Mouse (Mus musculus): ENCODE measurements around the gene Cacna1d. TPM values are rescaled to one million over a fixed set of nuclear protein-coding genes. Genes with fewer than 3 reads are reported as not detected.

Cacna1d gene
- total and polyA plus RNA-seq, 2 experiments from 2014 or later = 8.9 to 44.3 TPM

DNA sequence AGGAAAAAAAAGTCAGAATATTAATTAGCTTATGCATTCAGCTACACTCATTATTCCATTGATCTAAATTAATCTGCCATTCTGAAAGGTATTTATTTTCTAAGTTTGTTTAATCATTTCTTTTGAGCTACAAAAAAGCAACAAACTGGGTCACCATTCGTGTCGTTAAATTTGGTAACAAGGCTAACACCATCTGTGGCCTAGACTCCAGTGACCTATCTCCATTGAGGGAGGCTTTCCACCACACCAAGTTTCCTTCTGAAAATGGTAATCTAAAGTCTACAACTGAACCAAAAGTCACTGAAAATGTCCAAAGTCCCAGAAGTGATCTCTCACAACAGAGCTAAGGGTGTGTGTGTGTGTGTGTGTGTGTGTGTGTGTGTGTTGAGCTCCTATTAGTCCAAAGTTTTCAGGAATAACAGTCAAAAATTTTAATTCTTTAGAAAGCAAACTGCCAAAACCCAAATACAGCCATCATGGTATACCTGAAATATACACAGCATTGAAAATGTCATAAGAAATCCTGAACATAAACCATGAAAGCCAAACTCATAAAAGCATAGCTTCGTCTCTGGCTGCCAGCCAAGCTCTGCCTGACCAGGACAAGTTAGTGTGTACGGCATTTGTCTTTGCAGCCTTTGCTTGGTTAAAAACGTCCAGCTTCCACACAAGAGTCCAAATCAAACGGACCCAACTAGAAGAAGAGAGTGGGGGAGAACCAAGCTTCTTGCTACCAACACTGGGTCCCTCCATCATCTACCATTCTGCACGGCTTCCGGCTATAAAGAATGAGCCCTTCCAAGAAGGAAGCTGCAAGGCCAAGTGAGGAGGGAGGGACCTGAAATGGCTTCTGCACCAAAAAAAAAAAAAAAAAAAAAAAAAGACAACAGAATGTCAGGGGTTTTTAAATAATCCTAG is 146.0 kb downstream of the Cacna1d start:
- Histone ChIP-seq H3K4me2 (ENCODE audit: low read depth, low read length, poor library complexity, severe bottlenecking) (no peak overlapping the region), H3K9ac (replicated peaks; ENCODE audit: low read length, poor library complexity, severe bottlenecking) (no peak overlapping the region), H3K36me3 (ENCODE audit: insufficient read depth, low read length) (peaks cover 4% of the 10 kb centered on the region; the same call in 1 of the 2 replicates), H3K27ac (ENCODE audit: low read depth, low read length) (no peak overlapping the region), H3K9me3 (ENCODE audit: low read length) (no peaks in the 10 kb centered on the region), H3K27me3 (ENCODE audit: insufficient read depth, low read length) (no peaks in the 10 kb centered on the region), H3K4me3 (ENCODE audit: low read depth, low read length) (no peak overlapping the region), H3K4me1 (ENCODE audit: insufficient read depth, low read length) (no peaks in the 10 kb centered on the region)
- no peak for TF ChIP-seq CTCF (IDR thresholded peaks at IDR 0.05)
- ATAC-seq (ENCODE audit: low FRiP score) = no peak
- no peak for DNase-seq (ENCODE audit: low spot score)
- WGBS = 75% methylated on average over 8 of the region's 8 CpGs

DNA sequence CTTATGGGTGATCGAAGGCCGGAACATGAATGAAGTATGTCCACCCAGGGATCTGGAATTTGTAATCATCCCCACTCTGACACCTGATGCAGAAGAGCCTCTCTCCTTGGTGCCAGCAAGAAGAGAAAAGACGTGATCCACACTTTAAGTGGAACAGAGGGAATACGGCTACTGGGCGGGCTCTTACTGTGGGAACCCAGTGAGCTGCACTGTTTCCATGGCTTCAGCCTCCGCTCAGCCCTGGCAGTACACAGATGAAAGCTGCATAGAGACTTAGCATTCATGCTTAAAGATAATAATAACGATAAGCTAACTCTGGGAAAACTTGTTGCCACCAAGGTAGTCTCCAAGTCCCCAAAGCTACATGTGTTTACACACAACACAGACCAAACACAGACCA is 147.5 kb downstream of the Cacna1d start:
- peaks cover 4% of the 10 kb centered on the region; the same call in 1 of the 2 replicates for H3K36me3 ChIP-seq (ENCODE audit: insufficient read depth, low read length)
- no peak overlapping the region for H3K4me3 ChIP-seq (ENCODE audit: low read depth, low read length)
- ATAC-seq (ENCODE audit: low FRiP score) = peak; percentile 62; the same call in 1 of the 2 replicates
- no peaks in the 10 kb centered on the region for H3K27me3 ChIP-seq (ENCODE audit: insufficient read depth, low read length)
- no peak overlapping the region for H3K4me2 ChIP-seq (ENCODE audit: low read depth, low read length, poor library complexity, severe bottlenecking)
- no peak for DNase-seq (ENCODE audit: low spot score)
- H3K9ac ChIP-seq (replicated peaks; ENCODE audit: low read length, poor library complexity, severe bottlenecking) = no peak overlapping the region
- 59% methylated on average over 7 of the region's 7 CpGs for WGBS
- TF ChIP-seq CTCF (IDR thresholded peaks at IDR 0.05) = no peak
- H3K27ac ChIP-seq (ENCODE audit: low read depth, low read length) = no peak overlapping the region
- H3K9me3 ChIP-seq (ENCODE audit: low read length) = no peaks in the 10 kb centered on the region
- H3K4me1 ChIP-seq (ENCODE audit: insufficient read depth, low read length) = no peaks in the 10 kb centered on the region

DNA sequence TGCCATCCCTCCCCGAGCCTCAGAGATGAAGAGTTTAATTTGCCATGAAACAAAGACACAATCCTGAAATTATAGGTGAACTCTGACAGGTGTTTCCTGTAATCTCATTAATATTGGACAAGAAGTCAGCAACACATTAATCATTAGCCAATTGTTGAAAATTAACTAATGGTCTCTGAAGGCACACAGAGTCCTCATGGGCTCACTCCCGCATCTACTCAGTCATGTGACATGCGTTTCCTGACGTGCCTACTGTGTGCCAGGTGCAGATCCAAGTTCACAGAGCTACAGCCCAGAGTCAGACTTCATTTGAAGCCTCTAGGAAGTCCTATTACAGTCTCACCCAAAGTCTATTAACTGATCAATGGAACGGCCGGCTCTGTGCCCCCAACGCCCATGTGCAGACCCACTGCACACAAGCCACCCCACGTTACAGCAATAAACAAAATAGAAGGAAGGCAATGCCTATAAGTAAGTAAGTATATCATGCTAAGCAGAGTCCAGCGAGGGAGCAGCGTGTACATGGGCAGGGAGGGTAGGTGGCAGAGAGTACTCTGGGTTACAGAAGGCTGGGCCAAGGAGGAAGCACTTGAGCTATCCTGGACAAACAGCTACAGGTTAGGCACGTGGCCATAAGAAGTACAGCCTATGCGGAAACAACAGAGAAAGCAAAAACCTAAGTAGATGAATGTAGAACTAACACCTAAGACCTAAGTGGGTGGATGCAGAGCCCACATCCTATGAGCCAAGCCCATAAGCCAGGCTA is 149.2 kb downstream of the Cacna1d start:
- no peaks in the 10 kb centered on the region for H3K9me3 ChIP-seq (ENCODE audit: low read length)
- 88% methylated on average over 12 of the region's 12 CpGs for WGBS
- no peak overlapping the region for H3K9ac ChIP-seq (replicated peaks; ENCODE audit: low read length, poor library complexity, severe bottlenecking)
- H3K4me1 ChIP-seq (ENCODE audit: insufficient read depth, low read length) = no peaks in the 10 kb centered on the region
- no peaks in the 10 kb centered on the region for H3K27me3 ChIP-seq (ENCODE audit: insufficient read depth, low read length)
- H3K36me3 ChIP-seq (ENCODE audit: insufficient read depth, low read length) = peaks cover 4% of the 10 kb centered on the region; the same call in 1 of the 2 replicates
- no peak overlapping the region for H3K4me3 ChIP-seq (ENCODE audit: low read depth, low read length)
- ATAC-seq (ENCODE audit: low FRiP score) = no peak
- TF ChIP-seq CTCF (IDR thresholded peaks at IDR 0.05) = no peak
- no peak for DNase-seq (ENCODE audit: low spot score)
- H3K4me2 ChIP-seq (ENCODE audit: low read depth, low read length, poor library complexity, severe bottlenecking) = no peak overlapping the region
- H3K27ac ChIP-seq (ENCODE audit: low read depth, low read length) = no peak overlapping the region

DNA sequence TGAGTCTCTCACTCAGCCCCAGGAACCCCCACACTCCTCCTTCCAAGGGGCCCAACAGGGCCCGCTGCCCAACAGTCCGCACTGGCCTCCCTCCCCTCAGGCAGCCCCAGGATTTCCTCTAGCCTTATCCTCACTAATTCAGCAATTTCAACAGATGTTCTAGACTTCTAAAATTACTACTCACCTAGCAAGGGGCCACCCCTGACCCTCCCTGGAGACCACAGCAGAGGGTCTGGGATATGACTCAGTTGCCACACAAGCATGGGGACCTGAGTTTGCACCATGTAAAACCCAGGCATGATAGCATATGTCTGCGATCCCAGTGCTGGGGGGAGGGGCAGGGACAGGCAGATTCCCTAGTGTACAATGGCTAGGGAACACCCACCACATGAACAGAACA is 151.1 kb downstream of the Cacna1d start:
- H3K9me3 ChIP-seq (ENCODE audit: low read length) = no peaks in the 10 kb centered on the region
- no peaks in the 10 kb centered on the region for H3K27me3 ChIP-seq (ENCODE audit: insufficient read depth, low read length)
- no peak overlapping the region for H3K4me2 ChIP-seq (ENCODE audit: low read depth, low read length, poor library complexity, severe bottlenecking)
- 84% methylated on average over 3 of the region's 3 CpGs for WGBS
- no peak overlapping the region for H3K27ac ChIP-seq (ENCODE audit: low read depth, low read length)
- DNase-seq (ENCODE audit: low spot score) (no peak), ATAC-seq (ENCODE audit: low FRiP score) (no peak)
- TF ChIP-seq CTCF (IDR thresholded peaks at IDR 0.05) = no peak
- no peak overlapping the region for H3K9ac ChIP-seq (replicated peaks; ENCODE audit: low read length, poor library complexity, severe bottlenecking)
- peaks cover 4% of the 10 kb centered on the region; the same call in 1 of the 2 replicates for H3K36me3 ChIP-seq (ENCODE audit: insufficient read depth, low read length)
- H3K4me1 ChIP-seq (ENCODE audit: insufficient read depth, low read length) = no peaks in the 10 kb centered on the region
- no peak overlapping the region for H3K4me3 ChIP-seq (ENCODE audit: low read depth, low read length)

DNA sequence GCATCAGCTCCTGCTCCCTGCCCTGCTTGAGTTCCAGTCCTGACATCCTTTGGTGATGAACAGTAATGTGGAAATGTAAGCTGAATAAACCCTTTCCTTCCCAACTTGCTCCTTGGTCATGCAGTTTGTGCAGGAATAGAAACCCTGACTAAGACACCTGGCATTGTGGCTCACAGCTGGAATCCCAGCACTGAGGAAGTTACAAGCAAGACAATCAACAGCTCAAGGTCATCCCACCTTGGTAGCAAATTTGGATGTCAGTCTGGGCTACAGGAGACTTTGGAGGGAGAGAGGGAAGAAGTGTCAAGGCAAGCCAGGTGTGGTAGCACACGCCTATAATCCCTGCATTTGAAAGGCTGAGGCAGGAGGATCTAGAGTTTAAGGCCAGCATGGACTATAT is 159.4 kb downstream of the Cacna1d start:
- Histone ChIP-seq H3K4me2 (ENCODE audit: low read depth, low read length, poor library complexity, severe bottlenecking) (no peak overlapping the region), H3K27ac (ENCODE audit: low read depth, low read length) (no peak overlapping the region), H3K4me3 (ENCODE audit: low read depth, low read length) (no peak overlapping the region), H3K27me3 (ENCODE audit: insufficient read depth, low read length) (no peaks in the 10 kb centered on the region), H3K9me3 (ENCODE audit: low read length) (no peaks in the 10 kb centered on the region), H3K36me3 (ENCODE audit: insufficient read depth, low read length) (no peaks in the 10 kb centered on the region), H3K9ac (replicated peaks; ENCODE audit: low read length, poor library complexity, severe bottlenecking) (no peak overlapping the region), H3K4me1 (ENCODE audit: insufficient read depth, low read length) (no peaks in the 10 kb centered on the region)
- TF ChIP-seq CTCF (IDR thresholded peaks at IDR 0.05) = no peak
- DNase-seq (ENCODE audit: low spot score) (no peak), ATAC-seq (ENCODE audit: low FRiP score) (no peak)
- WGBS = 97% methylated on average over 1 of the region's 1 CpGs

Data from midbrain, postnatal 0 days (tissue).